Mouse (Mus musculus): ENCODE measurements around the gene Pnpla3.

Pnpla3 gene

DNA sequence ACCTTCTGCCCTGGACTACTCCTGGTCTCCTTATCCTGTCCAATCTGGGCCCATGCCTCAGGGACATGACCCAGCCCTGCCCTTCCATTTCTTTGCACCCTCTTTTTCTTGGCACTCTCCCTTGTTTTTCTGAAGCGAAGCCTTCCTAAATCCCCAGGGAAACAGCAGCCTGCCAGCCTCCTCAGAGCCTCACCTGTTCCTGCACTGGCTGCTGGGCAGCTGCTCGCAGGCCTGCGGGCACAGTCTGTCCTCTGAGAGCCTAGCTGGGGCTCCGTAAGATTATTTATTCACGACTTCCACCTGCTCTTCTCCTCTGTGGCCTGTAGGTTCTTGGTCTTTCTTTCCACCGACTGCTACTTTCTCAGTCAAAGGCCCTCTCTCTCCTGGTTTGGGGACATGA is 14.4 kb downstream of the Pnpla3 start:
- no peak for DNase-seq

DNA sequence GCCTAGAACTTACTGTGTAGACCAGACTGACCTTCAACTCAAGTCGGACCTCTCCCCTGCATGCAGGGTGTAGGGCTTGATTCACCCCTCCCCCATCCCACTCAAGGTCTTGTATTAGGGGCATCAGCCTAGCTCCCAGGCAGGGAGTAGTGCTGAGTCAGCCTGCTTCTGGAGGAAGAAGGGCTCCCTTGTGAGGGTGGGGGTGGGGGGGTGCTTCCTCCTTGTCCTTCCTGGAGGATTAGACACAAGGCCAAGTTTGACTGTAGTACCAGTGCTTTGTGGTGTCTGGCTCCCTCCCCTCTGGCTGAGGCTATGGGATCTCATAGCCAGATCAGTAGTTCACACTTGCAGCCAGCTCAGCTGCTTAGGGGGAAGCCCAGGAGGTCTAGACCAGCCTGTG is 16.3 kb downstream of the Pnpla3 start:
- DNase-seq: peak; percentile 93

DNA sequence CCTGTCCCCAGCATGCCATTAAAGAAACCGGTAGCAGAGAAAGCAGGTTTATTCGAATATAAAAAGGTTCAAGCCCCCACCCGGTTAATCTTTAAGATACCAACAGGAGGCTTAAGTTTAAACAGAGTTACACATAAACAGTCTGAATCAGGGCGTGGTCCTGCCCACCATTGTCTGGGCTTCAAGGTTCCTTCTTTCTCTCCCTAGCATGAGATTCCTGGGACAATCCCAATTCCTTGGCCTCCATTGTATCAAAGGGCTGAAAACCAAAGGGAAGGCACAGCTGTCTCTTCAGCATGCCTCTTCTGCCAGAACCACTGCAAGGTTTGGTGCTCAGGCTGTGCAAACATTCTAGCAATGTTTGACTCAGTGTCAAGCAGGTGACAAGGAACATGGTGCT is 18.6 kb downstream of the Pnpla3 start:
- no peak for DNase-seq

DNA sequence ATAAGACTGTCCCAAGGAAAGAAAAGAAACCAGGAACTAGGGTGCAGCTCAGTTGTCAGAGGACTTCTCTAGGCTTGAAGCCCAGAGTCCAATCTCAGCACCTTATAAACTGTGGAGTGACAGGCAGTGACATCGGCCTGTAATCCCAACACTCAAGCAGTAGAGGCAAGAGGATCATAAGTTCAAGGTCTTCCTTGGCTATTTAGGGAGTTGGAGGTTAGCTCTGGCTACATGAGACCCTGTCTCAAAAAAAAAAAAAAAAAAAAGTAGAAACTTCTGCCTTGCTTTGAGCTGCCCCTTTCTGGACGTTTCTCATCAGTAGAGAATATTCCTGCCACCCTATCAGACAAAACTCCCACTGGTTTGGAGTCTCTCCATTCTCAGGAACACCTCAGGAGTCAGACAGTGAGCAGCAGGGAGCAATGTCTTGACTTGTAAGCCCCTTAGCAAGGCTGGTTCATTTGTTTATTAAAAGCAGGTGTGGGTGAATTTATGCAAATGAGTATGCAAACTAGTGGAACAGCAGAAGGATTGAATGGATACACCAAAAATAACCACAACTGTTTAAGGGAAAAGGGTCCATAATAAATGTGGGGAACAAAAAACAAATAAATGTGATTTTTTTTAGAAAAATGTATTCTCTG is 21.4 kb downstream of the Pnpla3 start:
- no peak for DNase-seq

DNA sequence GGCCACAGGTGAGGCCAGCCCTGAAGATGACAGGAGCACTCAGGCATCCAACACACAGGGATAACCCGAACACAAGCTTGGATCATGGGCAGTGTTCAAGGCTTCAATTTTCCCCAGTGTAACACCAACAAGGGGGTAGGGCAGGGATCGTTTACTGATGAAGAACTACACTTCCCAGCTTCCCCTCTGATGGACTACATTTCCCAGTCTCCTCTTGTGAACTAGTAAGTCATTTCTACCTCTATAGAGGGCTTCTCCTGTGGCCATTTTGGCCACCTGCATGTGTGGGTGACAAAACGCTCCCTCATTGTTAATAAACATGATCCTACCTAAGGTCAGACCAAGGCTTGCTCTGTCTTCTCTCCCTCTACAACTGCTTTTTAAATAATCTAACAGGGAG is 22.2 kb downstream of the Pnpla3 start:
- no peak for DNase-seq

DNA sequence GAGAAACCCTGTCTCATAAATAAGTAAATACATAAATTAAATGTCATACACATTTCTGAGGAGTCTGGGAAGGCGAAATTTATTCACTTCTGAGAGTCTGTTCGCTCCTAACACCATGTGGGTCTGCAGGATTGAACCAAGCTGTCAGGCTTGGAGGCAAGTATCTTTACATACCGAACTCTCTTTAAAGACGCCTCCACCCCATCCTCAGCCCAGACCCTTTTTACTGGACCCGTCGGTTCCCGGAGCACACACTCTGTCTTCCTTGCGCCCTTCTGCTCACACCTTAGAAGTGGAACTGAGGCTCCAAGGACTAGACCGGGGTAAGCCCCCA is 24.1 kb downstream of the Pnpla3 start:
- no peak for DNase-seq

DNA sequence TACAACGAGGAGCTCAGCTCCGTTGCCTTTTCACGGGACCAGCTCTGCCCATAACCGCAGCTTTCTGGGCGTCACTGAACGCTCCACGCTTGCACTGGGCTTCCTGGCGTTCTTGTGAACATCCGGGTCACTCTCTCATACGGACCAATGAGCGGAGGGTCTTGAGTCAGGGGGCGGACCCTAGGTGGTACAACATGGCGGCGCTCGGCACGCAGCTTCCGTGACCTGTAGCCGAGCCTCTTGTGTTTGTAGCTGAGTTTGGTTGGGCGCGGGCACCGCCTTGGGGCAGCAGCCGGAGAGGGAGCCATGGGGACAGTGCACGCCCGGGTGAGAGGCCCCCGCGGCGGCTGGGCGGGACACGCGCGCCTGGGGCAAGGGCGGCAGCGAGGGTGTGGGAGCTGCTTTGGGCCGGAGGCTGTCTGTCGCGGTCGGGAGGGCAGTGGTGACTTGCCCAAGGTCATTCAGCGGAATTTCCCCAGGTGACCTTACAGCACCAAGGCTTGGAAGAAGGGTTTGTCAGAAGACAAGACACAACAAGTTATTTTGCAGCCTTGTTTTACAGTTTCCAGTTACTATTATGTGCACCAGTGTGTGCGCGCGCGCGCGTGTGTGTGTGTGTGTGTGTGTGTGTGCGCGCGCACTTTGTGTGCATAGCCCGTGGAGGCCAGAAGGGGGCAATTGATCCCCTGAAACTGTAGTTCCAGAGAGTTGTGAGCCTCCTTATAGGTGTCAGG is 24.6 kb downstream of the Pnpla3 start, which contains the start of gene Samm50:
TSS of gene Samm50 (plus strand) at position 184 of the 734 bp plus-strand sequence.
- peak; percentile 100 for DNase-seq

DNA sequence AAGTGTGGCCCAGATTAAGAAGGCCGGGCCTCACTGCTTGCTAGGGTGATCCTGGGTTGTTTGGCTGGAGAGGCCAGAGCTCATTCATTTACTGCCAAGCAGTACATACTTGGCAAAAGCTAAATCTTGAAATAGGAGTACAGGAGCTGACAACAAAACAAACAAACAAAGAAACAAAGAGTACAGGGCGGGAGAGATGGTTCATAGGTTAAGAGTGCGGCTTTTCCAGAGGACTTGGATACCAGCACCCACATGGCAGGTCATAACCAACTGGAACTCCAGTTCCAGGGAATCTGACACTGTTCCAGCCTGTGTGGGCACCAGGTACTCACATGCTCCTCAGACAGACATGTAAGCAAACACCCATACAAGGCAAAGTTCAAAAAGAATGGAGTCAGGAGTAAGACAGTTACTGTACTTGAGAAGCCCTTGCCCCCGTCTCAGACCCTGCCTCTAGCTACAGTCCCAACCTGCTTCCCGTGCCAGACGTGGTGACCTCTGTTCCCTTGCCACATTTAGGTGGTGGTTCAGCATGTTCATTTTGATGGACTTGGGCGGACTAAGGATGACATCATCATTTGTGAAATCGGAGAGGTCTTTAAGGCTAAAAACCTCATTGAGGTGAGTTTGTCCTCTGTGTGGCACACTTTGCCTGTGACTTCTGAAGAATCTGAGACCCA is 29.0 kb downstream of the Pnpla3 start:
- DNase-seq: no peak

DNA sequence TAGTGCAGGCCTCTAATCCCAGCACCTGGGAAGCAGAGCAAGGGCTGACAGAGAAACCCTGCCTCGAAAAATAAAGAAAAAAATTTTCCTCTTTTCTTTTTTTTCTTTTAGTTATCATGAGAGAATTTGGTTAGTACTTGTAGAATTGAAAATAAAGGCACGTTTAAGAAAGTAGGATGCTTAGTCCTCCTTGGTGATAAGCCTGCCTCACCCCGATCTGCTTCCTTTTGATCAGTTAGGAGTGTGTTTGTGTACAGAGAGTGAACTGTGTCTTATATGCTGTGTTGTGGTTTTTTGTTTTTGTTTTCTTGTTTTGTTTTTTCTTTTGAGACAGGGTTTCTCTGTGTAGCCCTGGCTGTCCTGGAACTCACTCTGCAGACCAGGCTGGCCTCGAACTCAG is 39.7 kb downstream of the Pnpla3 start:
- no peak for DNase-seq

DNA sequence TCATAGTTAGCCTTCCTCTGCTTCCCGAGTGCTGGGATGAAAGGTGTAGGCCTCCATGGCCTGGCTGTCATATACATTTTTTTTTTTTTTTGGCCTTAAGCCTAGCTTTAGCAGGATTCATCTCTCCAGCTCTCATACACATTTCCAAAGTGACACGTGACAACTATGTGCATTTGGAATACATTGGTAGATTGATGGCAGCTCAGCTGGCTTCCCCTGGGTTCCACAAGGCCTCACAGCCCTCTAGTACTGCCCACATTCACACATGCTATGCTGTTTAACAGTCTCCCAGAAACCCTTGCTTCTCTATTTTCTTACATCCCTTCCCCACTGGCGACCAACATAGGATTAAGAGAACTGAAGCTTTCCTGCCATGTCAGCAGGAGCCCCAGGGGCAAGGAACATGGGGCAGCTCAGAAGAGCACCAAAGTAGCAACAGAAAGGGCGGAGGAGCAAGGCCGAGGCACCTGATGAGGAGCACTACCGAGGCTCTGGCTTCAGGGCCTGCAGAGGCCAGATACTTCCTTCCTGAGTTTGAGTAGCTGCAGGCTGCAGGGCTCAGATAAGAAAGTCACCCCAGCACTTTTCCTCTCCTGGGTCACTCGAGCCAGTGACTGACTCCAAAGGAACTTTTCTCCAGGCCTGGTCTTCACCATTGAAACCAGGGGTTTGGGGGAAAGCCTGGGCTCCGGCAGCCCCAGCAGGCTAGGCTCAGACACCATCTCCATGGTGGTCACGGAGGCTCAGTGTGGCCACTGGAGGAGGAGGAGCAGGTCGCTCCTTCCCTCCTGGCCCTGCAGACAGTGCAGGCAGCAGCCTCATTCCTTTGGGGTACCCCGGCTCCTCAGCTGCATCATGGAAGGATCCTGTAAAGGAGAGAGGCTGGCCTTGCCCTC is 42.1 kb downstream of the Pnpla3 start:
- peak; percentile 97 for DNase-seq

DNA sequence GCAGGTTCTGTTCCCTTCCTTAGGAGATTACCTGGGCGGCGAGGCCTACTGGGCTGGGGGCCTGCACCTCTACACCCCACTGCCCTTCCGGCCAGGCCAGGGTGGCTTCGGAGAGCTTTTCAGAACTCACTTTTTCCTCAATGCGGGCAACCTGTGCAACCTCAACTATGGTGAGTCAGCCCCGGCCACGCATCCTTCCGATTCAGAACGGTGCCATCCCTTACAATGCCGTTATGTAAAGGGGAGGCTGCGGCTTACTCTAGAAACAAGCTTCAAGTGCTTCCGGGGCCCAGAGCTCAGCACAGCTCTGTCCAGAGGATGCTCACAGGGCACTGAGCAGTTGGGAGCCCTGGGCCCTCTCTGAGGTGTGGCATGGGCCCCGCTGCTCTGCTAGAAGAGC is 42.8 kb downstream of the Pnpla3 start:
- DNase-seq: no peak

DNA sequence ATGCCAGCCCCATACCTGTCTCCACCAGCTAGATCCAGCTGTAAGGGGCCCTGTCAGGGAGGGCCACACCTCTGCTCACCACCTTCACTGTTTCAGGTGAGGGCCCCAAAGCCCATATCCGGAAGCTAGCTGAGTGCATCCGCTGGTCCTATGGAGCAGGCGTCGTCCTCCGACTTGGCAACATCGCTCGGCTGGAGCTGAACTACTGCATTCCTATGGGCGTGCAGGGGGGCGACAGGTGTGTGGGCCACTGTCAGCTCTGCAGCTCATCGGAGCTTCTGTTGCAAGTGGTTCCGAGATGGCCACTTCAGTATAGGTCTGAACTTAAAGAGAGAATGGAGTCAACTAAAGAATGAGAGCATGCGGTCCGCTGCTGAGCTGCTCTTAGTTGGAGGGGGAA is 43.3 kb downstream of the Pnpla3 start:
- peak; percentile 92 for DNase-seq

DNA sequence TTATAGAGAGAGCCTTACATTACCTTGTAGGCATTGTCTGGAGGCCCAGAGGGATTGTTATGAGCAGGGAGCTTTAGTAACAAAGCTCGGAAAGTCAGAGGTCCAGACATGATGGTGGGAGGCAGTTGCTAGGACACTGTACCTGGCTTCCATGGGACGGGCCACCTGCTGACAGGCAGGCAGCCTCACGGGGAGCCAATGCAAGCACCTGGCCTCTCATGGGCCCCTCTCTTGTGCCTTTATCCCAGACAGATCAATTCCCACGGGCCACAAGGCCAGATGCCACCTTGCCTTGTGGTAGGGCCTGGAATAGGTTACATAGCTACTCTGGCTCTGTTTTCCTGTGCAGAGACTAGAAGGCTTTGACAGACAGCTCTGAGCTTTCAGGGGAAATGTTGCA is 43.9 kb downstream of the Pnpla3 start:
- DNase-seq: peak; percentile 91

DNA sequence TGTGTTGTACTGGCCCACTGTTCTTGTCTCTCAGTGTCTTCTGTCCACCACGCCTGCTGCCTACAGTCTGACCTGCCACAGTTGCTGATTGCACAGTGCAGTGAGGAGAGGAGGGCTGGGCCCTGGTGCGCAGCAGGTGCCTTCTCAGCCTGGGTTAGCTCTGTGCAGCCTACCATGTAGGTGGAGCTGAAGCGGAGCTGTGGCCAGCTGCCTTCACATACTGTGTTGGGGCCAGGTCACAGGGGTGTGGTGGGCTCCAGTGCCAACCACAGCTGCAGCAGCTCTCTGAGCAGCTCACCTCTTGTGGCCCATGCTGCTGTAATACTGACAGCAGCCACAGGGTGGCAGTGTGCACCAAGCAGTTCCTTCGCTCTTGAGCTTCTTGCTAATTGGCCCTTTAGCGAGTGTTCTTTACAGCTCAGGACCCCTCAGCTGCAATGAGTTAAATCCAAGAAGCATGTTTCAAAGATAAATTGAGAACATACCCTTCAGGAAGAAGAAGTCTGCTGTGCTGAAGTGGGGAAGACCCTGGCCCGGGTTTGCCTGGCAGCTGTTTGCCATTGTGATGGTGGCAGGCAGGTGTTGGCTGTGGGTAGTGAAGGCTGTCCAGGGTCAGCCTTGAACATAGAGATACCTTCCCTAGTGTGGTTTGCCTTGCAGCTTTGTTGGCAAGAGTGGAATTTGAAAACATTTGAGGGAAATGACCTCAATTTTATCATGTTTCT is 44.6 kb downstream of the Pnpla3 start:
- DNase-seq: peak; percentile 97

DNA sequence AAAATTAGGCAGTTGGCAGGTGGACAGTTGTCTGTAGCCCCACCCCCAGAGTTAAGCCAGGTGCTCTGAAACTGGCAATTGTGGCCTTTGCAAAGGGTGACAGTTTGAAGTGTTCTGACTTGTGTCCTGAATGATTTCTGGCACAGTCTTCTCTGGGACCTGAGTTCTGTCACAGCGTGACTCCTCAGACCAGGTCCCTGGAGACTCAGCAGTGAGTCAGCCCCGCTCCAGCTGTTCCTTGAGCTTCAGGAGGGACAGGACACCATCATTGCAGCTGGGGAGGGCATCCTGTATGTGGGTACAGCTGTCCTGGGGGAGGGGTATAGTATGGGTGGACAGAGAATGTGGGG is 45.1 kb downstream of the Pnpla3 start:
- DNase-seq: peak; percentile 98

DNA sequence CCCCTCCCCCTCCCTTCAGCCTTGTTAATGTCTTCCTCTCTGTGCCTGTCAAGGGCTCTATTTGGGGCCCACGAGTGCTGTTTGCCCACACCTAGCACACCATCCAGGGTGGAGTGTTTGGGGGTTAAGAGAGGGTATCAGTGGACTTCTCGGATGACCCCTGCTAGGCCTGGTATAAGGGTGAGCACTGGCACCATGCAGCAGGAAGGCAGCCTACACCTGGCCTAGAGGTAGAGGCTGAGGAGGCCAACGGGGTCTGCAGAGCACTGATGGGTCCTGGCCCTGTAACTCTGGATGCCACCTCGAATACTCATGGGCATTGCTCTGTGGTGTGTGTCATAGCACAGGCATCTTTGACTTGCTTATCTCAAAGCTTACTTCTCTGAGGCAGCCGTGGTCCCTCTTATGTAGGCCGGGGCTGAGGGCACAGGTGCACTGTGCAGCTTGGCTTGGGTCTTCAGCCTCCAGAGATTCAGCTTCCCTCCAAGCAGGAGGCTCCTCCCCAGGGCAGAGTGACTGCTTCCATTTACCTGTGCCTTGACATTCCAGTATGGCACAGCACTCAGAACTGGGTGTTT is 45.6 kb downstream of the Pnpla3 start:
- DNase-seq: peak; percentile 95

DNA sequence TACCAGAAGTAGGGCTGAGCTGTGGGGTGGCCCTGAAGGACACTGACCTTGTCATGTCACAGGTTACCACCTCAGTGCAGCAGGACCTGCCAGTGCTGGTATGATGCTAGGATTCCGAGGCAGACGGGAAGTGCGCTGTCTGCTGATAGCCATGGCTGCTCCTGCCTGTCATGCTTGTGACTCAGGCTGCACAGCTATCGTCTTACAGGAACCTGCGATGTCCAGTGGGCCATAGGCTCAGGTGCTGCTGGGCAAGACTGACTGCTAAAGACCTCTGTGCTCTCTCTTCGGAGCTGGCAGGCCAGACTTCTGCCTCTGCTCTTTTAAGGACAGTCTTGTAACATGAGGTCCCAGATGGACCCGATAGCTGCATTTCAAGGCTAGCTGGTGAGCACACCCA is 46.8 kb downstream of the Pnpla3 start:
- peak; percentile 92 for DNase-seq

DNA sequence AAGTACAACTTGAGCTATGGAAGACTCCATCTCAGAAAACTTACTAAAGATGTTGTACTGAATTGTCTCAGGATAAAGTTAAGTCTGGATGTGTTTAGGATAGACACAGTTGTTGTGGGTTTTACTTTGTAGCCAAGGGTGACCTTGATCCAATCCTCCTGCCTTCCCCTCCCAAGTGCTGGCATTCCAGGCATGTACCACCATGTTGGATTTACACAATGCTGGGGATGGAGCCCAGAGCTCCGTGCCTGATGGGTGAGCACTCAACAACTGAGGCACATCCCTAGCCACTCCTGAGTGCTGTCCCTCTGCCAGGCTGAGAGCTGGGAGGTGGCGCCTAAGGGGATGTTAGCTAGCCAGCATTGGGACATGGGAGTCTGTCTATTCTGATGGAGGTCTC is 47.6 kb downstream of the Pnpla3 start:
- DNase-seq: no peak

DNA sequence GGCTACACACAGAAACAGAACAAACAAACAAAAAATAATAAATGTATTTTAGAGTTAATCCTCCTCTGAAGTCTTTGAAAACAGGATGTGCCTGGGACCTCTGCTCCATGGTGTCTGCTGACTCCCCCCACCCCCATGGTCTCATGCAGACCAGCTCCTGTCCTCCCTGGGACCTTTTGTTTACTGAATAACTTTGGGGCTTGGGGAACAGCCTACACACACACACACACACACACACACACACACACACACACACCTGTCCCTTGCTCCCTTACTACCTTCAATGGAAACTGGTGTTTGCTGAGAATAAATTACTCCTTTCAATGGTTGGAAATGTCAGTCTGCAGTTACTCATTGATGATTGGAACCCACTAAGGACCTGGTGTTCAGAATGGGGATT is 48.4 kb downstream of the Pnpla3 start:
- DNase-seq: no peak

DNA sequence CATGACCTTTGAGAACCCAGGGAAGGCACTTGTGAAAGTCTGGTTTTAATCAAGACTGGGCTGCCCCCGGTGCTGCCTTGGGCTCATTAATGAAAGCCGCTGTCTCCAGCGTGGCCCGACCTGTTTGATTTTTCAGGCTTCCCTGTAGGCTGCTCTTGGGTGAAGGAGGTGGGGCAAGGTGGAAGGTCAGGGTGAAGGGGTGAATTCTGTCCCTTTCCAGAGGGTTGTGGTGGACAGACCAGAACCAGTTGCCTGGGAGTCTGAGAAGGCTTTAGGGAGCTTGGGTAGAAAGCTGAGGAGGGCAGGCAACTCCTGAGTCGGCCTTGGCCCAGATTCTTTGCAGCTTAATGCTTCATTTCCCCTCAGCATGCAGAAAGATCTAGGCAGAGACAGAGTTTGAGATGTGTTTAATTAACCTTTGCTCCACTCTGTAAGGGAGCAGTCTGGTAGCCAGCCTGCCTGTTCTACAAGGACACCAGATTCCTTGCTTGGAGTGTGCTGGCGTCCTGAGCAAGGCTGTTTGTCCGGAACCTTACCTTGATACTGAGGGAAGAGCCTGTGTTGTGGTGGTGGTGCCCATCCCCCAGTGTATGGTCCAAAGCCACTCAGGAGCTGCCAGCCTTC is 48.9 kb downstream of the Pnpla3 start:
- DNase-seq: peak; percentile 84

DNA sequence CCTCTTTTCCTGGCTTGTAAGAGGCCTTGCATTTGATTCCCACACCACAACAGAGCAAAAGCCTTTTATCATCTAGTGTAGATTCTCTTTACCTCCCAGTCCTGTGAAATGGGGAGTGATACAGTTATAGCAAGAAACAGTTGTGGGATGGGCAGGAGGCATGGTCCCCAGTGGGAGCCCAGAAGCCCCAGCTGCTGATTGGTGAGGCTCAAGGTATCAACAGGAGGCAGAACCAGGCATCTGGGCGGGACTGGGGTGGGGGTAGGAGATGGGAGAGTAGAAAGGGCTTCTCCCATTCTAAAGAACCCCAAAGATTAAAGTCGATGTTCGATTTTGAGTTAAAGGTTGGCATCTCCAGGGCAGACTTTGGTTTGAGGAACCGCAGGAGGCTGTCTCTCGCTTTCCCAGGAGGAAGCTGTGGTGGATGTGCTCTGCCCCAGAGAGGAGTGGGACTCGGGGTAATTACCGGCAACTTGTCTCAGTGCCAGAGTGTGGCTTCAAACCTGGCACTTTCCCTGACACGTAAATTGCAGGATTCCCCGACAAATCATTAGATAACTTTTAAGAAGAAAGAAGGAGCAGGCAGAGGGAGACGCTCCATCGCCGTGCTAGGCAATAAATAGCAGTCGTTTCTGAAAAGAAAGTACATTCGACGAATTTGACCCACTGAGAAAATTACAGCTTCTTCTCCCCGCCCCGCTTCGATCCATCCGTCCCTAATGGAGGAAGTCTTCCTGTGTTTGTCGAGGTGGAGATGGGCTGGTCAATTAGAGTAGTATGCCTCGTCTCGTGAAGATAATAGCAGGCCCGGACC is 50.5 kb downstream of the Pnpla3 start:
- DNase-seq: peak; percentile 88

All from heart, adult 11 months (tissue).